Mouse (Mus musculus) left cerebral cortex, postnatal 25 days (tissue): Measurements from ENCODE around the gene Cyb5d1. TPM values are rescaled to one million over a fixed set of nuclear protein-coding genes. Genes with fewer than 3 reads are reported as not detected.

Experiments
- DNase-seq, 2 experiments: peaks; one replicate each; pipeline ENCODE4 v3.0.0; 2022; ENCODE audit warnings: low spot score in 2 of 2, mixed read lengths in 1 of 2
- intact Hi-C: fragments of 180-260 bp; cut with DNase I; formaldehyde crosslinking; loops from one replicate; pipeline ENCODE4 v1.15.1; 2025
- total RNA-seq, 2 experiments: library from RNA; stranded (reverse); gene quantifications; 2 replicates each; pipeline ENCODE4 v1.2.3; 2021

Cyb5d1 gene
- total RNA-seq = 10 to 100 TPM; 35.9 to 41.3 TPM

DNA sequence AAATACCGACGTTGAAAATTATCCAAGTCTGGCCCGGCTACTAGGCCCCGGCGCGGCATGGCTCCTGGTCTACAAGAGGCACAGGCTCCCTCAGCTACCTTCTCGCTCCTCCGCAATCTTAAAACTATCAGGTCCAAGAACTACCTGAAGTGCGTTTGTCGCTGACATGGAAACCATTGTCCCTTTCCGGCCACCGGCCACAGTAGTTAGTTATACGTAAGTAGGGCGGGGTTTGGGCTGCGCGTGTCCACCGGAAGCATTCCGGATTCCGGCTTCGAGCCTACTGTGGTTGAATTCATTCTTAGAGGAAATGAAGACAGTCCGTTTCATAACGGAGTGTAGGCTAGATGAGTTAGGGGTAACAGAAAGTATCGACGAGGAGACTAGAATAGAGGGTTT is at the start of gene Cyb5d1, which contains the start of gene Naa38:
Gene Cyb5d1, minus strand, starts transcription at position 397 of the 399 bp plus-strand sequence.
Gene Naa38, plus strand, starts transcription at position 253 of the 399 bp plus-strand sequence.
- DNase-seq = peak; percentile 94 to 97
- intact Hi-C loops = loop anchor here (5.0 kb wide), 1 partner anchor 182 kb away; no protein-coding TSS in a partner anchor

DNA sequence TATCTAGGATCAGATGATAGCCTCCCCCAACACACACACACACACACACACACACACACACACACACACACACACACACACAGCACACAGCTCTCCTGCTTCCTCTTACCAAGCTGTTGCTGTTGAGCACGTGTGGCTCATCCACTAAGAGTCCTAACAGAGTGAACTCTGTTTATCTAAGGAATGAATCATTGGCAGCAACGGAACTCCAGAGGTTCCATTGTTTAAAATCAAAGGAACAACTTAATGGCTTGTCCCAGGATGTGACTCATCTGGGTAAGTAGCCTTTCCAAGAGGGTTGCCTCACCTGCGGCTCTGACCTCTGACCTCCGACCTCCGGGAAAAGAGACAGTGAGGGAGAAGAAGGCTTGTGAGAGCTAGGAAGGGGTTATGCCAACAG is 47.9 kb upstream of the Cyb5d1 start:
- DNase-seq = no peak
- intact Hi-C loops = no loop called here

DNA sequence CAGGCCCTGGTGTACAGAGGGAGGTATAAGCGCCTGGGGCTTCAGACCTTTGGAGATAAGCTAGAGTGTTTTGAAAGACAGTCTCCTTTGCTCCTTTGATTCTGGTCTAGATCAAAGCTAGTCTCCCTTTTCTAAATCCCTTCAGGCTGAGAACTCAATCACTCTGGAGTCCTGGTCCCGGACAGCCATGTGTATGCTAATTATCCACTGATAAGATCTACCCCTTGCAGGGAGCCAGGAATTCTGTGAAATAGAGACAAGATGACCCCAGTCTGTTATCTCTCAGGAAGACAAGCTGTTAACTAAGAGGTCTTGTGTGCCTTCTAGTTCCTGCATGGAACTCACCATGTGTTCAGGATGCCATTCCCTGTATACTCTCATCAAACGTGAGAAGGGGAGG is 41.9 kb upstream of the Cyb5d1 start:
- DNase-seq = no peak
- intact Hi-C loops = no loop called here

DNA sequence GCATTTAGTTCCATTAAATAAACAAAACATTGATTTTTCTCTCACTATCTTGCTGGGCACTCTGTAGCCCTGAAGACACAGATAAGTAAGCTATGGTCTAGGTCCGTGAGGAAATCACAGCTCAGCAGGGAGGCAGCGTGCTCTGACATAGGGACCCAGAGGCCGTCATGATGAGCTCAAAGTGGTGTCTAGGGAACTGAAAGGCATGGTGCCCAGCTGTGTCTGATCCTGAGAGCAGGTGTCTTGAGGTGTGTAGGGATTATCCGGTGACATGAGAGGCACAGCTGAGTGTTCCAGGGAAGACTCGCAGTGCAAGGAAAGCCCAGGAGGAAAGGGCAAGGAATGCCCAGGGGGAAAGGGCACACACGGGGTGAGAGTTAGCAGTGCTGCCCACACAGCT is 37.8 kb upstream of the Cyb5d1 start:
- intact Hi-C loops = loop anchor here (2.0 kb wide), 1 partner anchor 32 kb away; no protein-coding TSS in a partner anchor
- no peak for DNase-seq

DNA sequence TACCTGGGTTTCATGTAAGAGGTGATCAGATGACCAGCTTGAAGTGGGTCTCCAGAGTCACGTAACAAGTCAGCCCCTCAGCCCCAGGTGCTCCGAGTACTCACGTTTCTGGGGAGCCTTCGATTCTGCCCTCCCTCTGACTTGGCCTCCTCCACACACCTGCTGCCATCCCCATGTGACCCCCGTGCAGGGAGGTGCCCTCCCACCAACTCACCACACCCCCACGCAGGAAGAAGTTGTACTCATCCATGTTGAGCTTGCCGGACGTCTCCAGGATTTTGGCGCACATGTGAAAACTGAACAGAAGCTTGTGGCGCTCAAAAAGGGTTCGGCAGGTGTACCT is 37.2 kb upstream of the Cyb5d1 start:
- no peak for DNase-seq
- intact Hi-C loops = loop anchor here (2.0 kb wide), 1 partner anchor 32 kb away; no protein-coding TSS in a partner anchor

DNA sequence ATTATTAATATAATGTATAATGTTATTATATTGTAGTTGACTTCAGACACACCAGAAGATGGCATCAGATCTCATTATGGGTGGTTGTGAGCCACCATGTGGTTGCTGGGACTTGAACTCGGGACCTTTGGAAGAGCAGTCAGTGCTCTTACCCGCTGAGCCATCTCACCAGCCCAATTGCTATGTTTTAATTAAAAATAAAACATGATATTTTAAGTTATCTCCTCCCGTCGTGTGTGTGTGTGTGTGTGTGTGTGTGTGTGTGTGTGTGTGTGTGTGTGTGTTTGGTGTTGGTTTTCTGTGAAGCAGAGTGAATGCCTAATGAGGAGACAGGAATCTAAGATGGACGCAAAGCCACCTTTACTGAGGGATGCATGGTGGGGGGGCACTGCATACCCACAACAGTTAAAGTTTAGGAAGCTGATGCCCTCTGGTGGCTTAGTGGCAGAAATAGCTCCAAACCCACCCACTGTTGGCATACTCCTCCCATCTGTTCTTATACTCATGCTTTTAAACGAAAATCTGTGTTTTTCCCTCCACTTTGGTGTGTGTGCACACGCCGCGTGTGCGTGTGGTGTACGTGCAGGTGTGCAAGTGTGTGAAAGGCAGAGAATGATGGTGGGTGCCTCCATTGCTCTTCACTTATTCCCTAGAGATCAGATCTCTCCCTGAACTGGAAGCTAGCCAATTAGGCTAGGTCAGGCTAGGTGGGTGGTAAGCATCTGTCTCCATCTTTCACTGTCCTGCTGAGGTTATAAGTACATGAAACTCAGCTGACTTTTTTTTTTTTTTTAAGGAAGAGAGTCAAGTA is 36.6 kb upstream of the Cyb5d1 start:
- peak; percentile 76 to 84 for DNase-seq
- intact Hi-C loops = loop anchor here (2.0 kb wide), 1 partner anchor 31 kb away; no protein-coding TSS in a partner anchor

DNA sequence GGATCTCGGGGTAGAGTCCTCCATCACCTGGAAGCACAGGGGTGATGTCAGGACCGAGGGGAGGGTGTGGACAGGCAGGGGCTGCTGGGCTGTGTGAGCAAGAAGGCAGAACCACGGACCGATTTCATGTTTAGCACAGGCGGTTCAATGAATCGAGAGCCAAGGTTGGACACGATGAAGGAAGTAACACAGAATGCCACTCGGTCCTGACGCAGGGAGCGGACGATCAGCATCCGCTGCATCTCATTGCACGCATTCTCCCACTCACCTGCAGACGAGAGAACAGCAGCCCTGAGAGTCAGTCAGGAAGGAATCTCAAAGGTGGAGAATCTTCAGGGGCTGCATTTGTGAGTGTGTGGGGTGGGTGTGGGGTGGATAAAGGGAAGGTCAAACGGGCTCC is 35.2 kb upstream of the Cyb5d1 start:
- DNase-seq = no peak
- intact Hi-C loops = no loop called here

DNA sequence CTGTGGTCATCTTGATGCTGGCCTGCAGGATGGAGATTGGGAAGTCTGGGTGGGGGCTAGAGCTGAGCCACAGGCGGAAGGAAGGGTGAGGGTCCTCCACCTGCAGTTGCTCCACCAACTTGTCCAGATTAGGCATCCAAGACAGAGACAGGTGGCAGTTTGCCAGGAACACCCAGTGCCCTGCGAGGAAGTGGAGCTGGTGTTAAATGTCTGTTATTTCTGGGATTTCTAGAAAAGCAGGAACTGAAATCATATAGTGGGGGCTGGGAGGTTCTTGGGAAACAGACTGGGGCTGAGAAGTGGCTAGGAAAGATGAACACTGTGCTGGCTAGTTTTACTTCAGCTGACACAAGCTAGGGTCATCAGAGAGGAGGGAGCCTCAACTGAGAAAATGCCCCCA is 33.9 kb upstream of the Cyb5d1 start:
- peak in 1 of 2 experiments; percentile 19 for DNase-seq
- intact Hi-C loops = no loop called here

DNA sequence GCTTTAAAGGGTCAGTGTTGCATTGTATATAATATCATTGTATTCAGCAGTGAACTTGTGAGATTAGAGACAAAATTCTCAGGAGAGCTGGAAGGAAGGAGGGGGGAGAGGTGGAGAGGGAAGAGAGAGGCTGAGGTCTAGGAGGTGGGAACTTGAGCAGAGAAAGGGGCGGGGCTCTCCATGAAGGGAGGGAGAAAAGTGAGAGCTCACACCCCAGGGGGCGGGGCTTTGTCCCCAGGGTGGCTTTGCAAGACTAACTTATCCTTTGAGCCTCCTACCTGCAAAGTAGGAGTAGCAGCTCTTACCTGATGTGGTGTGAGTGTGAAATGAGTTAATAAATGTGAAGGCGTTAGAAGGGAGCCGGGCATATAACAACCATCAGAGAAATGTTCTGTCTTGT is 33.3 kb upstream of the Cyb5d1 start:
- intact Hi-C loops = no loop called here

DNA sequence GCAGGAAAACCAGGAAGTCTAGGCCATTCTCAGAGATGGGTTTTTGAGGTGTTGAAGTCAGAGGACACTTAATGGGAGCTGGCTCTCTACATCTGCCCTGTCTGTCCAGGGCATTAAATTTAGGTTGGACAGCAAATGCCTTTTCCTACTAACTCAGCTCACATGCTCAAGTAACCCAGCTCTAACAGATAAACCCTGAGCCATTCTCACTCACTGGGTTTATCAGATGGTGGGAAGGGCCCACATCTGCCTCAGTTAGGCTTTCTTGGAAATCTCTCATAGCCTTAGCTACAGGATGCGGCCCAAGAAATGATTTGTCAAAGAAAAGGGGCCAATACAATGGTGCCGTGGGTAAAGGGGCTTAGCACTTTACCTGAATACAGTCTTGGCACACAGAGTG is 30.8 kb upstream of the Cyb5d1 start:
- no peak for DNase-seq
- intact Hi-C loops = no loop called here

More for the DNA sequence above, 33.3 kb upstream of the Cyb5d1 start:
- no peak for DNase-seq

DNA sequence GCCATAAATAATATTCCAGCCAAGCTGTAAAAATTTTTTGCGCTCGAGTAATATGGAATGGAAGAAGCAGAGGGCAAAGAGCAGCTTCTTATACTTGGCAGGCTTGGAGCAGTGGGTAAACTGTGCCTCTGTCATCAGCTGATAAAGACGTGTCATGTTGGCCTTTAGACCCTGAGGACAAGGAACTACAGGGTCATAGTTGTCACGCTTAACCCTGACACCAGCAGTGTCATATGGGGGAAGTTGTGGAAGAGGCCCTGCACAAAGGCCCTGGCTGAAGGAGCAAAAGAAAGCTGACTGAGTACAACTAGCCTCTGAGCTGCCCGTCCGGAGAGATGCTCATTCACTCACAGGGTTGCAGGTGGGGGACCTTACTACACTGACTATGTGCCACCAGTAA is 28.5 kb upstream of the Cyb5d1 start:
- no peak for DNase-seq
- intact Hi-C loops = no loop called here

DNA sequence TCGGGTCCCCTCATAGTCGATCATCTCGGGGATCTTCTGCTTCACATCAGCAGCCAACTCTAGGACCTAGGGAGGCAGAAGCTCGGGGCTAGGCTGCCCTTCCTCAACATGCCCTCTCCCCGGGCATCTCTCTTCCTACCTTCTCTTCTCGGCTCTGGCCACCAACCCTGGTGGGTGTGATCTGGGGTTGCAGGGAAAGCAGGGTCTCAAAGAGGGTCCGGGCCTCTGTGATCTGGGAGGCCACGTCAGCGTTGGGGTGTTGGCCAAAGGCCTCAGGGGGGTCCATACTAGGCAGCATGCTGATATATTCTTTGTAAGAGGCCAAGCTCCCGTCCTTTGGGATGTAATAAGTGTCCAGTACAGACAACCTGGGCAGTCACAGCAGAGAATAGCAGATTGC is 27.4 kb upstream of the Cyb5d1 start:
- intact Hi-C loops = no loop called here
- DNase-seq = no peak

DNA sequence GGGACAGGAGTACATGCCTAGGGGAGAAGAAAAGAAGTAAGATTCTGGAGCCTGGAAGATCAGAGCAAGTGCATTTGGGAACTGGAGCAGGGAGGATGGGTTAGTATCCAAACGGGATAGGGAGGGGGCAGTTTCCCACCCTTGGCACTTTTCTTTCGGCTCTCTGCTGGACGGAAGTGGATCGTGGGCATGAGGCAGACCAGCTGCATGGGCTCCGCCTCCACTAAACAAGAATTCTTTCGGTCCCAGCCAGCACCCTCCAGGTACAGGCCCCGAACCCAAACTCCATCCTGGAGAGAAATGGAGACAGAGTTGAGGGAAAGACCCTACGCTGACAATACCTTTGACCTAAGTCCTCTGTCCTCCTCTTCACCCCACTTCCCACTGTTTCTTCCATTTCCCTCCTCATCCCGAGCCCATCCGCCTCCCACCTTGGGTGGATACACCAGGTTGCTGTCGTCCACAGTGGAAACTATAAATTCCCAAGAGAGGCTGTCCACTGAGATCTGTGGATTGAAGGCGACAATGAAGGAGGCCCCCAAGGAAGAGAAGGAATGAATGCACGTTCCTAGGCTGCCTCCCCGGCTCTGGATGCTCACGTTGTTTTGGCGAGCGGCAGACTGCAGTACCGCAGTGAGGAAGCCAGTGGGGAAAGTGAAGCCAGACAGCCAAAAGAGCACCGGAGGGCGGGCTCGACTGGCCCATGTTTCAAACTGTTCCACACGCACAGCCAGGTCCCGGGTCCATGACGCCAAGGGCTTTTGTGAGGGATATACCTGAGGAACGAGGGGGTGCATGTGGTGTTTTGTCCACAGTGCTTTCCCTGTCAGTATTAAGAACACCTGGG is 25.9 kb upstream of the Cyb5d1 start:
- no peak for DNase-seq
- intact Hi-C loops = no loop called here

DNA sequence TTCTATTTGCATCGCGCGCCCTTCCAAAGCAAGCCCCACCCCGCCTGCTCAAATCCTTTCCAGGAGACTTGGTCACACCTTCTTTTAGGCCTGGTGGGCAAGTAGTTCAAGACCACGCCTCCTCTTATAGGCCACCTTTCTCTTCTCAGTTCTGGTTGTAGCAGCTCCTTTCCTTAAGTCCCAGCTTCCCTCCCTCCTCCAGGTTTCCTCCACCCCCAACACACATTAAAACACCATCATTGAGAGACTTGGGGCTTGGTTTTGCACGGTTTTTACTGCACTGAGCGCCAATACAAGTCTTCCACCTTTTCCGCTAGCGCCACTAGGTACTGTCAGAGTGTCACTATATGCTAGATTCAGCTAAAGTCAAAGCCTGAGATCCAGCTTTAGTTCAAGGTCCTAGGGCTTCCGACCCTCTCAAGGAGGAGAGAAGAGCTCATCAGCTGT is 25.1 kb upstream of the Cyb5d1 start:
- intact Hi-C loops = no loop called here
- no peak for DNase-seq

DNA sequence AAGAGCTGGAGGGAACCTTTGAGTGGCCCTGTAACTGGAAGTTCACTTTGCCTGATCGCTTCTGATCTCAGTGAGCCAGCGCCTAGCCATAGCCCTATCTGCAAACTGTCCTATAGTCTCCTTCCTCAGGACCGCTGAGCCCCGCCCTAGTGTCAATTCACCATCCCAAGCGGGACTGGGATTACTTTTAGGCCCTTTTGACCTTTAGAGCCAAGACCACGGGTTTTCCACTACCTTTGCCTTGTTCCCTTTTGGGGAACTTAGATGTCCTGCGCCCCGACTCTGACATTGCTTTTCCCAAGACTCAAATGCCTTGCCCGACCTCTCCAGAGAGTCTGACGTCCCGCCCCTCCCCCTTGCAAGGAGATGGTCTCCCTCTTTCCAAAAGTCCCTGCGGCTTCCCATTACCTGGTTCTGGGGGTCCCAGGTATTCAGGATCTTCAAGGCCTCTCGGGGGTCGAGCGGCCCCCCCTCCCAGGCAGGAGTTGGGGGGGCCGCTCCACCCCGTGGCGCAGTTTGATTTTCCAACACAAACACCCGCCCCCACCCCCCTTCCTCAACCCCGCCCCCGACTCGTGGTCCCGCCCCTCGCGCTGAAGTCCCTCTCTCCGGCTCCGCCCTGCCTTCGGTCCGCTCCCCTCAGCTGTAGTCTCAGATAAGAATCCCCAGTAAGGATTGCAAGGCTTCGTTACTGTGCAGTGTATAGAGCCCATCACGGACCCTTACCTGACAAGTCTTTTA is 24.6 kb upstream of the Cyb5d1 start:
- intact Hi-C loops = loop anchor here (5.0 kb wide), 1 partner anchor 323 kb away; the partner anchor contains the start of gene Per1
- DNase-seq = no peak

DNA sequence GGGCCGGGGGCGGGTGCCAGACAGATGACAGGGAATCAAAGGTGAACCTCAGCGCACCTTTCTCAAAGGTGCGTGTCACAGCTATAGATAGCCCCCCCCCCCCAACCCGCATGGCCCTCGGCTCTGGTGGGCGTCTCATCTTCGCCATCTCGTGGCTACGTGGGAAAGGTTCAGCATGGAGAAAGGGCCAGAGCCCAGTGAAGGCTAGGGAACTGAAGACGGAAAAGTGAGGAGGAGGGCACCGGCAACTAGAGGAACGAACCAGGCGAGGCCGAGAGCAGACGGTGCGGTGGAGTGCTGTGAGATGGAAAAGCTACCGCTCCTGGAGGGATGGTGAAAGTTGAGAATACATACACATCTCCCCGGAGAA is 24.0 kb upstream of the Cyb5d1 start:
- DNase-seq = peak; percentile 57 to 78
- intact Hi-C loops = loop anchor here (5.0 kb wide), 1 partner anchor 322 kb away; the partner anchor contains the start of gene Per1

DNA sequence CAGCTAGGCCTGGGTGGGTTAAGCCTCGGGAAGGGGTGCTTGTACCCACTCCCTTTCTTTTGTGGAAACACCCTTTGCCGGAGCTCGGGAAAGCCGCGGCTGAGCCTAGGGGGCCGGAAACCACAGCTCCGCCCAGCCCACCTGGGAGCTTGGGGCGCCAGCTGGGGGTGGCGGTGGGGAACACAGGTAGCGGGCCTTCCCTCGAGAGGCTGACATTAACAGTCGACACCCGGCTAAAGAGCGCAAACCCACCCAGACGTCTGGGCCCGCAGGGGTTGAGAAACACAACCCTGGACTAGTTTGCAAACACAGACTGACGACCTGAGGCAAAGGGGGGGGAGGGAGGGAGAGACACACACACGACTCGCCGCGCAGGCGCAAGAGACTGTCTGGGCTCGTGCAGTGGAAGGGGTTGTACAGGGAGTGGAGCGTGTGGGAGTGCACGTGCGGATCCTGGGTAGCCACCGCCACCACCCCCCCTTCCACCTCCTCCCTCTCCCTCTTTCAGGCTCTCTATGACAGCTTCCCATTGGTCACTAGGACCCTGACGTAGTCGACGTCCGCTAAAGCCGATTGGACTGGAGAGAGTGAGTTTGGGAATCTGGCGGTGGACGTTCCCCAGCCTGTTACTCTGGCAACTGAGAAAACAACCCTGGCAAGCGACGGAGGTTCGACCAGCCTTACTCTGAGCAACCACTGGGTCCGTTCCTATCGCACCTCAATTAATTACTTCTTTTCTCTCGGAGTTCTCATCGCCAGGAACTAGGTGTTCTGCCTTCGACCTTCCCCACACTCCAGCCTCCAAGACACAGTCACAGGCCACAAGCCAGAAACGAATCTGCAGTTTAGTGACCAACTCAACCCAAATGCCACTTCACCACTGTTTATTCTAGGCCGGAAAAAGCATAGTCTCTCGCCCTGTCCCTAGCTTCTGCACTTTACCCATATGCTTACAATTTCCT is 23.3 kb upstream of the Cyb5d1 start:
- DNase-seq = peak; percentile 91 to 98

More for the DNA sequence above, 23.3 kb upstream of the Cyb5d1 start:
- intact Hi-C loops = loop anchor here (1.0 to 5.0 kb wide), 2 partner anchors 8 to 321 kb away; partner anchors contain the start of gene Per1
